Mouse (Mus musculus) lung, postnatal 0 days (tissue): ENCODE data around the gene Ubash3b. TPM values are rescaled to one million over a fixed set of nuclear protein-coding genes. Genes with fewer than 3 reads are reported as not detected.

ENCODE experiments used
- ATAC-seq: fragments of 200-750 bp; cut with Nextera tagmentation; 2 replicates; pipeline ENCODE4 v1.8.0; 2017; ENCODE audit warnings: moderate library complexity
- DNase-seq: peaks from one replicate; pipeline ENCODE4 v3.0.0-alpha.2; 2016; ENCODE audit warnings: low spot score
- H3K27ac ChIP-seq: fragments of 300-500 bp; sonication (generic); 2 replicates; pipeline ENCODE4 v1.5.1; 2014; ENCODE audit warnings: antibody characterized with exemption, mild to moderate bottlenecking, low read length, mixed read lengths
- H3K27me3 ChIP-seq: fragments of 300-500 bp; sonication (generic); replicated peaks from 2 replicates; pipeline ENCODE4 v1.6.1; 2014; ENCODE audit warnings: low read length, mixed read lengths; ENCODE audit not compliant: insufficient read depth
- H3K36me3 ChIP-seq: fragments of 300-500 bp; sonication (generic); 2 replicates; pipeline ENCODE4 v1.6.1; 2014; ENCODE audit warnings: low read length, mixed read lengths; ENCODE audit not compliant: insufficient read depth
- H3K4me1 ChIP-seq: fragments of 300-500 bp; sonication (generic); 2 replicates; pipeline ENCODE4 v1.6.1; 2014; ENCODE audit warnings: antibody characterized with exemption, low read depth, low read length, mixed read lengths; ENCODE audit not compliant: insufficient read depth
- H3K4me2 ChIP-seq: fragments of 300-500 bp; sonication (generic); replicated peaks from 2 replicates; pipeline ENCODE4 v1.6.1; 2014; ENCODE audit warnings: low read depth, mild to moderate bottlenecking, low read length, moderate library complexity, mixed read lengths
- H3K4me3 ChIP-seq: fragments of 300-500 bp; sonication (generic); 2 replicates; pipeline ENCODE4 v1.5.1; 2014; ENCODE audit warnings: low read depth, low read length
- H3K9ac ChIP-seq: fragments of 300-500 bp; sonication (generic); replicated peaks from 2 replicates; pipeline ENCODE4 v1.6.1; 2014; ENCODE audit warnings: low read depth, mild to moderate bottlenecking
- H3K9me3 ChIP-seq: fragments of 300-500 bp; sonication (generic); 2 replicates; pipeline ENCODE4 v1.6.1; 2016; ENCODE audit warnings: low read length, mixed read lengths
- CTCF ChIP-seq: IDR thresholded peaks from 2 replicates; pipeline ENCODE4 v1.5.1; 2016; ENCODE audit warnings: antibody characterized with exemption, mild to moderate bottlenecking
- EP300 ChIP-seq: IDR thresholded peaks from 2 replicates; pipeline ENCODE4 v1.6.1; 2016; ENCODE audit warnings: antibody characterized with exemption, mild to moderate bottlenecking, control low read depth
- WGBS: fragments of 180-500 bp; shearing (Covaris S2); extraction: QIAGEN DNeasy Blood & Tissue Kit; methylation state at CpG from one replicate; pipeline ENCODE4 v1.1.7; 2014; 5-methylcytosine and 5-hydroxymethylcytosine counted together
- polyA plus RNA-seq: library from polyadenylated mRNA; unstranded; fragments of >200 nt; fragmentation: Nextera tagmentation; extraction: Ambion mirVana; gene quantifications from 2 replicates; pipeline ENCODE4 v1.2.1, GENCODE M21; 2015

Ubash3b gene
- polyA plus RNA-seq, 1 experiment from 2014 or later, result 4.1 TPM

DNA sequence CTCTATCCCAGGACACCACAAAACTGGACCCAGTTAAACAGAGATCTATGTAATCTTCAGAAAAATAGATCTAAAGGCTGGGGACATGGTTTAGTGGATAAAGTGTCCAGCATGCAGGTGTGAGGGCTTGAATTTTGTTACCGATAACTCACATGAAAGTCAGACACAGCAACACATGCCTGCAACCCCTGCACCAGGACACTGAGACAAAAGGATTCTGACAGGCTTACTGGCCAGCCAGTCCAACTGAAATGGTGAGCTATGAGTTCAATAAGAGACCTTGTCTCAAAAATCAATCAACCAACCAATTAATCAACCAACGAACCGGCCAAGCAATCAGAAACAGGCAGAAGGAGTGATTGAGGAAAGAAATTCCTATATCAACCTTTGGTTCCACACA is 177.7 kb downstream of the Ubash3b start:
- no peaks in the 10 kb centered on the region for H3K27me3 ChIP-seq
- TF ChIP-seq EP300 (no peak), CTCF (no peak)
- 86% methylated on average over 3 of the region's 3 CpGs for WGBS
- no peak overlapping the region for H3K27ac ChIP-seq
- H3K36me3 ChIP-seq, result no peaks in the 10 kb centered on the region
- H3K9me3 ChIP-seq, result no peaks in the 10 kb centered on the region
- H3K4me1 ChIP-seq, result no peaks in the 10 kb centered on the region
- DNase-seq (no peak), ATAC-seq (no peak)
- H3K4me2 ChIP-seq, result no peak overlapping the region
- H3K9ac ChIP-seq, result no peak overlapping the region
- H3K4me3 ChIP-seq, result no peak overlapping the region

DNA sequence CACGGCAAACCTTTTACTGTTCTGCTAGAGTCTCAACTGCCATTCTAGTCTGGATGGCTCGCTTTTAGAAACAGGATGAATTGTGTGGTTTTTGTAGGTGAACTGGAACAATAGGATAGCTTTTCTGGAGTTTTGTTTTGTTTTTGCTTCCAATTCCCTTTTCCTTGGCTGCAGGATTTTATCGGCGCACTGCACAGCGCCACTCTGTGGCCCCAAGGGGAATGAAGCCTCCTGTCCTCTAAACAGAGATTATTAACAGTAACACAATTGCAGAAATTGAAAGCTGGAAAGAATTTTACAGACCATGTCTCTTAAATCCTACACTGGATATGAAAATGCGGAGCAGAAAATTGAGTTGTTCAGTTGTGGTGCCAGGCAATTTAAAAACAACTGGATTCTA is 179.0 kb downstream of the Ubash3b start:
- H3K9me3 ChIP-seq, result no peaks in the 10 kb centered on the region
- no peak for ATAC-seq
- no peak overlapping the region for H3K9ac ChIP-seq
- peak; percentile 70 for TF ChIP-seq CTCF
- TF ChIP-seq EP300, result no peak
- peak; percentile 11 for DNase-seq
- no peak overlapping the region for H3K4me2 ChIP-seq
- whole genome bisulfite sequencing, result 39% methylated on average over 6 of the region's 6 CpGs
- no peaks in the 10 kb centered on the region for H3K36me3 ChIP-seq
- H3K4me1 ChIP-seq, result no peaks in the 10 kb centered on the region
- H3K4me3 ChIP-seq, result no peak overlapping the region
- H3K27me3 ChIP-seq, result no peaks in the 10 kb centered on the region
- H3K27ac ChIP-seq, result no peak overlapping the region

DNA sequence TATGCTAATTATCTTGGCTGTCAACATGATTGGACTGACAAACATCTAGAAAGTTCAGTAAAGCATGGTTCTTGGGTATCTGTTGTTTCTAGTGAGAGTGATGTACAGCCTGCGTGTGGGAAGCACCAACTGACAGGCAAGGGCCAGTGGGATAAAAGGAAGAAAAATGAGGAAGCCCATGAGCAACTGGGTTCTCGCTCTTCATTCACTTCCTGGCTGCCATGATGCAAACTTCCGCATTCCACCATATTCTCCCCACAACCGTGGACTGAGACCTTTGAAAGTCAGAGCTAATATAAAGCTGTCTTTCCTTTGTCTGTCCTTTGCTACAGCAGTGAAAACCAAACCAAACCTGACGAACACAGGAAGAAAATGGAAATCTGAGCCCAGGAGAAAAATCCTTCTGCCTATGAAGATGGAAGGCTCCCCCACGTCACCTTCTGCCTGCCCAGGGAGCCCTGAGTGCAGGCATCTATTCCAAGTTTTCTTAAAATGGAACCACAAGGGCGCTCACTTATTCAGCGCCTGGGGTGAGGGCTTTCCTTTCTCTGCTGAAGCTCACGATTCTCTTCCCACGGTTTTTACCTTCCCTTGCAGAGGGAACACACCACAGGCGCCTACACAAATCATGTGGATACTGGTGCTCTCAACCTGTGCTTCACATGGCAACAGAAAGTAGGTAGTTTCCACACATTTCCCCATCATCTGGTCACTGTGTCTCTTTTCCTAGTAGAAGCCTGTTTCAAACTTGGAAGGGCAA is 187.3 kb downstream of the Ubash3b start:
- 69% methylated on average over 11 of the region's 11 CpGs for WGBS
- Histone ChIP-seq H3K4me3 (no peak overlapping the region), H3K9ac (no peak overlapping the region), H3K27me3 (no peaks in the 10 kb centered on the region), H3K4me1 (no peaks in the 10 kb centered on the region), H3K9me3 (no peaks in the 10 kb centered on the region), H3K27ac (no peak overlapping the region), H3K4me2 (no peak overlapping the region), H3K36me3 (no peaks in the 10 kb centered on the region)
- DNase-seq (no peak), ATAC-seq (no peak)
- no peak for TF ChIP-seq CTCF
- TF ChIP-seq EP300, result no peak

DNA sequence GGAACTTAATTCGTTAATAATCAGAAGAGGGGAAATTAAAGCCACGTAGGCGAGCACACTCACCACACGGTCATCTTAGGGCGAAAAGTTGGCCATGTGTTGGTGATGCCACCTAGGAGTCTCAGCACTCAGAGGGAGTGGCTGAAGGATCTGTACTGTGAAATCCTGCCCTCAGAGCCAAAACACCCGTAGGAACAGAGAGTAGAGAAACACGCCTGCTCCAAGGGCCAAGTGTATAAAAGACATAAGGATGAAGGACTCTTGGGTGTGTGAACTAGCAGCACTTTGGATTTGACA is 197.1 kb downstream of the Ubash3b start:
- H3K4me1 ChIP-seq, result no peaks in the 10 kb centered on the region
- ATAC-seq (no peak), DNase-seq (no peak)
- H3K36me3 ChIP-seq, result no peaks in the 10 kb centered on the region
- 25% methylated on average over 7 of the region's 7 CpGs for WGBS
- H3K4me3 ChIP-seq, result no peak overlapping the region
- H3K27ac ChIP-seq, result no peak overlapping the region
- no peaks in the 10 kb centered on the region for H3K9me3 ChIP-seq
- H3K4me2 ChIP-seq, result peak overlapping the region; percentile 45
- H3K9ac ChIP-seq, result no peak overlapping the region
- no peak for TF ChIP-seq CTCF
- TF ChIP-seq EP300, result no peak
- peaks cover 13% of the 10 kb centered on the region for H3K27me3 ChIP-seq

DNA sequence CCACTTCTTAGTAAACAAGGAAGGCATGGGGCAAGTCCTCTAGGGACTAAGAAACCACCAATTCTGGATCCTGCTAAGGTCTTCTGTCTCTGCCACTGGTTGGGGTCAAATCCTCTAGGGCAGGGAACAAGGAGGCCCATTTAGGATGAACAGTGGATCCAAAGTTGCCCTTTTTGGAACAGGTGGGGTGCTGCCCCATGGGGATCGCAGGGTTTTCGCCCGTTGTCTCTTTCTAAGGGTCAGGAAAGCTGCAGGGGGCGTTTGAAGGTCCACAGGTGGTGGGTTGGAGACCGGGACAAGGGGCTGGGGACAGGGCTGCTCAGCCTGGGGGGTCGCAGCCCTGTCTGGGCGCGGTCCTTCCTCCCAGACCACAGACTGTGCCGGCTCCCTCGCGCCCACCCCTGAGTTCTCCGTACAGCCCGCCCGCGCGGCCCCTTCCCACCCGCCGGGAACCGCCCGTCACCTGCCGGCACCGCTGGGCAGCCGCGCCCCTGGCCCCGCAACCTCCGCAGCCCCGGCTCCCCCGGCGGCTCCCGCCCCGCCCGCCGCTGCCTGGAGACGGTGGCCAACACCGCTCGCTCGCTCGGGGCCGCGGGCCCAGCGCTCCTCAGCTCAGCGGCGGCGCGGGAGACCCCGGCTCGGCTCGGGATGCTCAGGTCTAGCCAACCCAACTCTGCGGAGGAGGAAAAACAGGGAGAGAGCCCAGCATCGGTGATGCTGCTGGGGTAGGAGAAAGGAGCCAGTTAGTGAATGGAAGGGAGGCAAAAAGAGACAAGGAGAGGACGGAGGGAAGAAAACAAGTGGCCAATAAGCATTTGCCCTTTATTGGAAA is 197.7 kb downstream of the Ubash3b start, which contains the start of gene Jhy:
Gene Jhy (minus strand): TSS at position 533 of the 832 bp plus-strand sequence.
- peaks cover 13% of the 10 kb centered on the region for H3K27me3 ChIP-seq
- DNase-seq (no peak), ATAC-seq (no peak)
- 3% methylated on average over 33 of the region's 51 CpGs for WGBS
- no peak for TF ChIP-seq CTCF
- H3K36me3 ChIP-seq, result no peaks in the 10 kb centered on the region
- no peak within 1 kb of the TSS for H3K9ac ChIP-seq
- H3K9me3 ChIP-seq, result no peaks in the 10 kb centered on the region
- peak within 1 kb of the TSS; percentile 45 for H3K4me2 ChIP-seq
- H3K4me1 ChIP-seq, result no peaks in the 10 kb centered on the region
- H3K27ac ChIP-seq, result no peak within 1 kb of the TSS
- peak within 1 kb of the TSS; percentile 25; the same call in 1 of the 2 replicates for H3K4me3 ChIP-seq

DNA sequence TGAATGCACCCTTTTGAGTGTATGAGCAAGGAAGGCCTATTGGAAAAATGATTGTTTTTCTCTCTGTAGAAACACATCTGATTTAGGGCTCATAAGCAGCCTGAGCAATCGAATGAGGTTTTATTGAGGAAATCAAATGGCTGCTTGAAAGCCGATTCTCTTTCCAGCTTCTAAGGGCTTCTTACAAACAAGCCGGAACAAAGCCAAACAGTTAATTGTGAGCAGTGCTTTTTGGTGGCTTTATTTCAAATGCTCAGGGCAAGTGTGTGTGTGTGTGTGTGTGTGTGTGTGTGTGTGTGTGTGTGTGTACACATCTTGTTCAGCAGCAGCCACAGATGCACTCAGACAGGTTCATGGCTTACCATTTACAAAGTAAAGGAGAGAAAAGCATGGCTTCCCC is 200.1 kb downstream of the Ubash3b start:
- Histone ChIP-seq H3K9me3 (no peaks in the 10 kb centered on the region), H3K27me3 (peaks cover 13% of the 10 kb centered on the region), H3K4me2 (no peak overlapping the region), H3K4me1 (no peaks in the 10 kb centered on the region), H3K4me3 (no peak overlapping the region), H3K27ac (no peak overlapping the region), H3K9ac (no peak overlapping the region), H3K36me3 (no peaks in the 10 kb centered on the region)
- DNase-seq, result no peak
- no peak for ATAC-seq
- TF ChIP-seq CTCF (no peak), EP300 (no peak)
- WGBS, result 79% methylated on average over 3 of the region's 3 CpGs

Other genes with a start within 250 kb of the Ubash3b start
- gene Jhy, start 197.6 kb downstream of the Ubash3b start, polyA plus RNA-seq, result 0.62 and 0.95 TPM in 2 replicates
- 0.06 and 0.10 TPM in 2 replicates for gene Crtam, start 157.1 kb downstream of the Ubash3b start, polyA plus RNA-seq